Mouse (Mus musculus): ENCODE data around the gene Taar7a. TPM values are rescaled to one million over a fixed set of nuclear protein-coding genes. Genes with fewer than 3 reads are reported as not detected.

Gene Taar7a
- total RNA-seq, 1 experiment = not detected

DNA sequence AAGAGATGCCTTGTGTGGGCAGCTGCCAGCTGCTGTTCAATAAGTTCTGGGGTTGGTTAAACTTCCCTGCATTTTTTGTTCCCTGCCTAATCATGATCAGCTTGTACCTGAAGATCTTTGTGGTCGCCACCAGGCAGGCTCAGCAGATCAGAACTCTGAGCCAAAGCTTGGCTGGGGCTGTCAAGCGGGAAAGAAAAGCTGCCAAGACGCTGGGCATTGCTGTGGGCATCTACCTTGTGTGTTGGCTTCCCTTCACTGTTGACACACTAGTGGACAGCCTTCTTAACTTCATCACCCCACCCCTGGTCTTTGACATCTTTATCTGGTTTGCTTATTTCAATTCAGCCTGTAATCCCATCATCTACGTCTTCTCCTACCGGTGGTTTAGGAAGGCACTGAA is 22.0 kb downstream of the Taar7a start:
- Histone ChIP-seq H3K9ac (ENCODE audit: insufficient read depth, low read depth, low read length, poor library complexity, severe bottlenecking) (no peak overlapping the region), H3K4me3 (ENCODE audit: insufficient read depth in 1 of 2, low read depth in 1 of 2, low read length in 2 of 2, poor library complexity in 1 of 2, severe bottlenecking in 1 of 2) (no peak overlapping the region), H3K27ac (ENCODE audit: insufficient read depth, low read depth, low read length, poor library complexity, severe bottlenecking) (no peak overlapping the region), H3K9me3 (ENCODE audit: control insufficient read depth, insufficient read depth, low read depth, low read length) (no peaks in the 10 kb centered on the region), H3K36me3 (ENCODE audit: control insufficient read depth, insufficient read depth, low read length, poor library complexity, severe bottlenecking) (no peaks in the 10 kb centered on the region), H3K4me1 (ENCODE audit: control insufficient read depth in 2 of 2, insufficient read depth in 2 of 2, low read length in 2 of 2, poor library complexity in 1 of 2) (0 out of 4 replicates have a peak, but pooled peaks cover 0 to 2% of the 10 kb centered on the region in 2 experiments)
- no peak for DNase-seq (ENCODE audit: low read depth, low spot score)
- TF ChIP-seq CHD2 (IDR thresholded peaks at IDR 0.05; ENCODE audit: low read depth, low read length) = no peak
- TF ChIP-seq MAFK (IDR thresholded peaks at IDR 0.05; ENCODE audit: insufficient read depth, low read depth, low read length) = no peak
- TF ChIP-seq ZNF384 (IDR thresholded peaks at IDR 0.05; ENCODE audit: low read depth, low read length) = no peak
- TF ChIP-seq HCFC1 (IDR thresholded peaks at IDR 0.05; ENCODE audit: borderline replicate concordance, insufficient read depth, low read length) = no peak
- no peak for TF ChIP-seq ZC3H11A (IDR thresholded peaks at IDR 0.05; ENCODE audit: borderline replicate concordance, low read depth, low read length)
- in situ Hi-C loops (cut with MboI; ENCODE audit: low sequenced_read_pairs in 2 of 2, unreplicated experiment in 2 of 2) = loop anchor here in 1 of 2 experiments (25.0 kb wide), 1 partner anchor 641 kb away; no protein-coding TSS in a partner anchor

DNA sequence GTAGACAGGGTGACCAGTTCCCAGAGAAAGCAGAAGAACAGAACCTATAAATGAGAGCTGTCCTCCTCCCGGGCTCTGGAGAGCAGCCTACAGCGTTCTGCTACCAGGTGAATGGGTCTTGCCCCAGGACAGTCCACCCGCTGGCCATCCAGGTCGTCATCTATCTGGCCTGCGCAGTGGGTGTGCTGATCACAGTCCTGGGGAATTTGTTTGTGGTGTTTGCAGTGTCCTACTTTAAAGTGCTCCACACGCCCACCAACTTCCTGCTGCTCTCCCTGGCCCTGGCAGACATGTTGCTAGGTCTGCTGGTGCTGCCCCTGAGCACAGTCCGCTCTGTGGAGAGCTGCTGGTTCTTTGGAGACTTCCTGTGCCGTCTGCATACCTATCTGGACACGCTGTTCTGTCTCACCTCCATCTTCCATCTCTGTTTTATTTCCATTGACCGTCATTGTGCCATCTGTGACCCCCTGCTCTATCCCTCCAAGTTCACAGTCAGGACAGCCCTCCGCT is 22.6 kb downstream of the Taar7a start, which contains the start of gene Taar5:
Gene Taar5, plus strand, starts transcription at position 51 of the 510 bp plus-strand sequence.
- Histone ChIP-seq H3K36me3 (ENCODE audit: control insufficient read depth, insufficient read depth, low read length, poor library complexity, severe bottlenecking) (no peaks in the 10 kb centered on the region), H3K4me3 (ENCODE audit: insufficient read depth in 1 of 2, low read depth in 1 of 2, low read length in 2 of 2, poor library complexity in 1 of 2, severe bottlenecking in 1 of 2) (no peak within 1 kb of the TSS)
- in situ Hi-C loops (cut with MboI; ENCODE audit: low sequenced_read_pairs in 2 of 2, unreplicated experiment in 2 of 2) = loop anchor here in 1 of 2 experiments (25.0 kb wide), 1 partner anchor 642 kb away; no protein-coding TSS in a partner anchor

DNA sequence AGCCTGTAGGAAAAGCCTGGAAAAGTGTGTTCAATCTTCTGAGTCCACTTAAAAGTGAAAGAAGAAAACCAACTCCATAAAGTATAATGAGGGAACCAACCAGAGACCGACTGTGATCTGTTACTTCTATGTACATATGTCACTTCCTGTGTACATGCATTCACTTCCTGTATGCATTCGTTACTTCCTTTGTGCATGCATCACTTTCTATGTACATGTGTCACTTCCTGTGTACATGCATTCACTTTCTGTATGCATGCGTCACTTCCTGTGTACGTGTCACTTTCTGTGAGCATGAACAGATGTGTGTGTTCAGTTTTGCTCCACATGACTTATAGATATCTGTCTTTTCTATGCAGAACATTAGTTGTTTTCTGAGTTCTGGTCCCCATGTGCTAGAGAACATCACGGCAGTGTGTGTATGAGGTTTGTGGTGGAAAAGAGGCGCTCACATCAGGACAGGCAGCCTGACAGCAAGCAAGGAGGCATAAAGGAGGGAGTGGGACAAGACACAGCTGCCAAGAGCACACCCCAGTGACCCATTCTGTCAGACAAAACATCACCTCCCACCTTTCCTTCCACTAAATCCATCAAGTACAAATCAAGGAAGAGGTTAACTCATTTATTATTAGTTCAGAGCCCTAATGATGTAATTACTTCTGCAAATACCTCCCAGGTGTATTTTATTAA is 28.2 kb downstream of the Taar7a start:
- Histone ChIP-seq H3K9ac (ENCODE audit: insufficient read depth, low read depth, low read length, poor library complexity, severe bottlenecking) (no peak overlapping the region), H3K27ac (ENCODE audit: insufficient read depth, low read depth, low read length, poor library complexity, severe bottlenecking) (no peak overlapping the region), H3K4me3 (ENCODE audit: insufficient read depth in 1 of 2, low read depth in 1 of 2, low read length in 2 of 2, poor library complexity in 1 of 2, severe bottlenecking in 1 of 2) (no peak overlapping the region), H3K36me3 (ENCODE audit: control insufficient read depth, insufficient read depth, low read length, poor library complexity, severe bottlenecking) (no peaks in the 10 kb centered on the region), H3K9me3 (ENCODE audit: control insufficient read depth, insufficient read depth, low read depth, low read length) (no peaks in the 10 kb centered on the region), H3K4me1 (ENCODE audit: control insufficient read depth in 2 of 2, insufficient read depth in 2 of 2, low read length in 2 of 2, poor library complexity in 1 of 2) (no peaks in the 10 kb centered on the region)
- TF ChIP-seq HCFC1 (IDR thresholded peaks at IDR 0.05; ENCODE audit: borderline replicate concordance, insufficient read depth, low read length) (no peak), ZNF384 (IDR thresholded peaks at IDR 0.05; ENCODE audit: low read depth, low read length) (no peak), MAFK (IDR thresholded peaks at IDR 0.05; ENCODE audit: insufficient read depth, low read depth, low read length) (no peak), ZC3H11A (IDR thresholded peaks at IDR 0.05; ENCODE audit: borderline replicate concordance, low read depth, low read length) (no peak), CHD2 (IDR thresholded peaks at IDR 0.05; ENCODE audit: low read depth, low read length) (no peak)
- DNase-seq (ENCODE audit: low read depth, low spot score) = no peak
- in situ Hi-C loops (cut with MboI; ENCODE audit: low sequenced_read_pairs in 2 of 2, unreplicated experiment in 2 of 2) = loop anchor here in 1 of 2 experiments (25.0 kb wide), 1 partner anchor 647 kb away; no protein-coding TSS in a partner anchor

More for the DNA sequence above, 22.6 kb downstream of the Taar7a start, which contains the start of gene Taar5:
- Histone ChIP-seq H3K27ac (ENCODE audit: insufficient read depth, low read depth, low read length, poor library complexity, severe bottlenecking) (no peak within 1 kb of the TSS), H3K4me1 (ENCODE audit: control insufficient read depth in 2 of 2, insufficient read depth in 2 of 2, low read length in 2 of 2, poor library complexity in 1 of 2) (0 out of 4 replicates have a peak, but pooled peaks cover 0 to 2% of the 10 kb centered on the region in 2 experiments), H3K9ac (ENCODE audit: insufficient read depth, low read depth, low read length, poor library complexity, severe bottlenecking) (no peak within 1 kb of the TSS), H3K9me3 (ENCODE audit: control insufficient read depth, insufficient read depth, low read depth, low read length) (no peaks in the 10 kb centered on the region)
- no peak for TF ChIP-seq ZNF384 (IDR thresholded peaks at IDR 0.05; ENCODE audit: low read depth, low read length)
- no peak for TF ChIP-seq HCFC1 (IDR thresholded peaks at IDR 0.05; ENCODE audit: borderline replicate concordance, insufficient read depth, low read length)
- TF ChIP-seq ZC3H11A (IDR thresholded peaks at IDR 0.05; ENCODE audit: borderline replicate concordance, low read depth, low read length) = no peak
- TF ChIP-seq CHD2 (IDR thresholded peaks at IDR 0.05; ENCODE audit: low read depth, low read length) = no peak
- TF ChIP-seq MAFK (IDR thresholded peaks at IDR 0.05; ENCODE audit: insufficient read depth, low read depth, low read length) = no peak
- DNase-seq (ENCODE audit: low read depth, low spot score) = no peak

DNA sequence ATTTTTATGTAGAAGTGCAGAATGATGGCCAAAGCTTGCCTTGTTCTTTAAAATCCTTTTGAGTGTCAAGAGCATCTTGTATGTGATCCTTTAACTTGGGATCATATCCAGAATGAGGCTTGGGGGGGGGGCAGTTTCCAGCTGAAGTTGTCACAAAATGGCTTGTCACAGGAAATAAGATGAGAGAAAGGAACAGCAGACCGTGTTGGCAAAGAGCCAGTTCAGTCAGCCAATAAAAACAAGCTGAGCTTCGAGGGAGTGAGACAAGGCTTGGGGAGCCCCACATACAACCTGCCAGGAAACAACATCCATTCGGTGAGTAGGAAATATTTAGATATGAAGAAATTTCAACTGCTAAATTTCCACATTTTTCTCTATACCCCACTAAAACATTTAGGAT is 29.8 kb downstream of the Taar7a start:
- Histone ChIP-seq H3K9me3 (ENCODE audit: control insufficient read depth, insufficient read depth, low read depth, low read length) (no peaks in the 10 kb centered on the region), H3K4me3 (ENCODE audit: insufficient read depth in 1 of 2, low read depth in 1 of 2, low read length in 2 of 2, poor library complexity in 1 of 2, severe bottlenecking in 1 of 2) (no peak overlapping the region), H3K9ac (ENCODE audit: insufficient read depth, low read depth, low read length, poor library complexity, severe bottlenecking) (no peak overlapping the region), H3K36me3 (ENCODE audit: control insufficient read depth, insufficient read depth, low read length, poor library complexity, severe bottlenecking) (no peaks in the 10 kb centered on the region), H3K27ac (ENCODE audit: insufficient read depth, low read depth, low read length, poor library complexity, severe bottlenecking) (no peak overlapping the region), H3K4me1 (ENCODE audit: control insufficient read depth in 2 of 2, insufficient read depth in 2 of 2, low read length in 2 of 2, poor library complexity in 1 of 2) (no peaks in the 10 kb centered on the region)
- in situ Hi-C loops (cut with MboI; ENCODE audit: low sequenced_read_pairs in 2 of 2, unreplicated experiment in 2 of 2) = loop anchor here in 1 of 2 experiments (25.0 kb wide), 1 partner anchor 649 kb away; no protein-coding TSS in a partner anchor
- DNase-seq (ENCODE audit: low read depth, low spot score) = no peak
- TF ChIP-seq CHD2 (IDR thresholded peaks at IDR 0.05; ENCODE audit: low read depth, low read length) = no peak
- TF ChIP-seq MAFK (IDR thresholded peaks at IDR 0.05; ENCODE audit: insufficient read depth, low read depth, low read length) = no peak
- no peak for TF ChIP-seq HCFC1 (IDR thresholded peaks at IDR 0.05; ENCODE audit: borderline replicate concordance, insufficient read depth, low read length)
- no peak for TF ChIP-seq ZC3H11A (IDR thresholded peaks at IDR 0.05; ENCODE audit: borderline replicate concordance, low read depth, low read length)
- no peak for TF ChIP-seq ZNF384 (IDR thresholded peaks at IDR 0.05; ENCODE audit: low read depth, low read length)
